Mouse (Mus musculus) liver, embryonic 14.5 days (tissue): ENCODE measurements around the gene Klhl12. TPM values are rescaled to one million over a fixed set of nuclear protein-coding genes. Genes with fewer than 3 reads are reported as not detected.
"Not testable (repeated sequence)": the region's sequence is repeated elsewhere in the genome, so short reads cannot be mapped to it uniquely, and the experiment has no call there.

ENCODE experiments used
- ATAC-seq: fragments of 200-750 bp; cut with Nextera tagmentation; 2 replicates; pipeline ENCODE4 v1.8.0; 2017; ENCODE audit warnings: moderate number of reproducible peaks, mild to moderate bottlenecking, moderate library complexity; ENCODE audit not compliant: insufficient read depth
- DNase-seq, 3 experiments: peaks; one replicate each; pipeline ENCODE4 v3.0.0-alpha.2; 2012 to 2013; ENCODE audit warnings: low read depth in 3 of 3, low spot score in 3 of 3
- H3K27ac ChIP-seq: fragments of 300-500 bp; sonication (generic); 2 replicates; pipeline ENCODE4 v1.5.1; 2014; ENCODE audit warnings: moderate library complexity, mild to moderate bottlenecking, control low read depth, inconsistent platforms
- H3K27me3 ChIP-seq: fragments of 300-500 bp; sonication (generic); 2 replicates; pipeline ENCODE4 v1.6.1; 2014; ENCODE audit warnings: mild to moderate bottlenecking, low read length, moderate library complexity; ENCODE audit not compliant: control insufficient read depth, insufficient read depth
- H3K36me3 ChIP-seq: fragments of 300-500 bp; sonication (generic); replicated peaks from 2 replicates; pipeline ENCODE4 v1.6.1; 2014; ENCODE audit warnings: low read depth; ENCODE audit not compliant: control insufficient read depth, insufficient read depth
- H3K4me1 ChIP-seq, 2 experiments: fragments of 200-500 bp in 1 of 2; fragments of 300-500 bp in 1 of 2; sonication (generic) in 1 of 2; replicated peaks; 2 replicates each; pipeline ENCODE4 v1.6.1; 2012 to 2014; ENCODE audit warnings: antibody characterized with exemption in 1 of 2, inconsistent platforms in 1 of 2, low read length in 1 of 2; ENCODE audit not compliant: control insufficient read depth in 2 of 2, insufficient read depth in 2 of 2
- H3K4me2 ChIP-seq: fragments of 300-500 bp; sonication (generic); 2 replicates; pipeline ENCODE4 v1.6.1; 2014; ENCODE audit warnings: low read depth, mild to moderate bottlenecking, control low read depth, moderate library complexity
- H3K4me3 ChIP-seq, 2 experiments: fragments of 200-500 bp in 1 of 2; fragments of 300-500 bp in 1 of 2; sonication (generic) in 1 of 2; 2 replicates each; pipeline ENCODE4 v1.5.1; 2012 to 2014; ENCODE audit warnings: low read depth in 2 of 2, low read length in 2 of 2, mild to moderate bottlenecking in 2 of 2, control low read depth in 1 of 2, inconsistent platforms in 1 of 2, moderate library complexity in 1 of 2; ENCODE audit not compliant: insufficient read depth in 1 of 2
- H3K9ac ChIP-seq: fragments of 300-500 bp; sonication (generic); replicated peaks from 2 replicates; pipeline ENCODE4 v1.6.1; 2014; ENCODE audit warnings: mild to moderate bottlenecking, control low read depth, moderate library complexity
- H3K9me3 ChIP-seq: fragments of 300-500 bp; sonication (generic); 2 replicates; pipeline ENCODE4 v1.6.1; 2016; ENCODE audit warnings: low read length, mixed read lengths; ENCODE audit not compliant: control insufficient read depth
- CTCF ChIP-seq: IDR thresholded peaks from 2 replicates; pipeline ENCODE4 v1.5.1; 2016; ENCODE audit warnings: antibody characterized with exemption, low read depth, control low read depth
- EP300 ChIP-seq: IDR thresholded peaks from 2 replicates; pipeline ENCODE4 v1.6.1; 2016; ENCODE audit warnings: antibody characterized with exemption, low read depth
- WGBS: fragments of 180-500 bp; shearing (Covaris S2); extraction: QIAGEN DNeasy Blood & Tissue Kit; methylation state at CpG from one replicate; pipeline ENCODE4 v1.1.7; 2014; ENCODE audit not compliant: insufficient replicate concordance; 5-methylcytosine and 5-hydroxymethylcytosine counted together
- polyA plus RNA-seq, 2 experiments: library from polyadenylated mRNA; depleted of rRNA in 1 of 2; stranded (reverse) in 1 of 2; unstranded in 1 of 2; fragments of >200 nt; fragmentation: Nextera tagmentation in 1 of 2; extraction: Ambion mirVana in 1 of 2; gene quantifications; 2 replicates each; pipeline versions ENCODE4 v1.2.1 to v1.2.3; 2012 to 2014

Klhl12 gene
- polyA plus RNA-seq, 2 experiments: 17.9 to 28.0 TPM

GRCm38 (mm10) chr1:134512584-134512983, 57.3 kb downstream of the Klhl12 start:
- no peak for DNase-seq
- ATAC-seq: no peak
- Histone ChIP-seq H3K9ac (no peak overlapping the region), H3K4me3 (no peak overlapping the region), H3K27me3 (peaks cover 28% of the 10 kb centered on the region), H3K4me1 (no peaks in the 10 kb centered on the region; a peak in 1 of 4 replicates), H3K27ac (no peak overlapping the region), H3K9me3 (no peaks in the 10 kb centered on the region), H3K36me3 (no peaks in the 10 kb centered on the region; the same call in 1 of the 2 replicates), H3K4me2 (peak overlapping the region; percentile 66; the same call in 1 of the 2 replicates)
- 59% methylated on average over 6 of the region's 6 CpGs for WGBS
- TF ChIP-seq EP300: no peak

DNA sequence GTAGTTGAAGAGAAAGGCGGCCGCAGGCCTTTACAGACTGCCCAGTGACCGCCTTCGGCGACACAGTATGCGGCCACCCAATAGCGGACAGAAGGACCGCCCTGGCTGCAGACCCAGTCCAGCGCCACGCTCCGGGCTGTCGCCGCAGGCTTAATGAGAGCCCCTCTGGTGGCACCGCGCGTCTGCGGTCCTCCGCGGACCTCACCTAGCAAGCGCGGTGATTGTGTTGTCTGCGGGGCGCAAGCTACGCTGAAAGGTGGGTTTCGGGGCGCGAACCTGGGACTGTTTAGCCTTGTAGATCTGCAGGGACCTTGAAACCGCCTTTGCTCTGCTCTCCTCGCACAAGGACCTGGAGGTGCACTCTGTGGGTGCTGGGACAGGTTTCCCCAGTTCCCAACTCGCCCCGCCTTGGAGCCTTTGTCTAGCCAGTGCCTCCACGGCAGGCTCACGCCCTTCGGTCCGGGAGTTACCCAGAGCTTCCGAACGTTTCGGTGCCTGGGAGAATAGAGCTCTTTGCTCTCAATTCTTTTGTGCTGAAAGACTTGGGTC, 58.1 kb downstream of the Klhl12 start:
- Histone ChIP-seq H3K4me1 (no peaks in the 10 kb centered on the region; a peak in 1 of 4 replicates), H3K9ac (no peak overlapping the region), H3K4me2 (peak overlapping the region; percentile 66), H3K9me3 (no peaks in the 10 kb centered on the region), H3K4me3 (peak overlapping the region; percentile 35 to 43), H3K27ac (no peak overlapping the region), H3K36me3 (no peaks in the 10 kb centered on the region), H3K27me3 (peaks cover 28% of the 10 kb centered on the region)
- ATAC-seq: peak; percentile 33; the same call in 1 of the 2 replicates
- WGBS: 2% methylated on average over 38 of the region's 38 CpGs
- no peak for DNase-seq
- TF ChIP-seq EP300: no peak
- no peak for TF ChIP-seq CTCF

DNA sequence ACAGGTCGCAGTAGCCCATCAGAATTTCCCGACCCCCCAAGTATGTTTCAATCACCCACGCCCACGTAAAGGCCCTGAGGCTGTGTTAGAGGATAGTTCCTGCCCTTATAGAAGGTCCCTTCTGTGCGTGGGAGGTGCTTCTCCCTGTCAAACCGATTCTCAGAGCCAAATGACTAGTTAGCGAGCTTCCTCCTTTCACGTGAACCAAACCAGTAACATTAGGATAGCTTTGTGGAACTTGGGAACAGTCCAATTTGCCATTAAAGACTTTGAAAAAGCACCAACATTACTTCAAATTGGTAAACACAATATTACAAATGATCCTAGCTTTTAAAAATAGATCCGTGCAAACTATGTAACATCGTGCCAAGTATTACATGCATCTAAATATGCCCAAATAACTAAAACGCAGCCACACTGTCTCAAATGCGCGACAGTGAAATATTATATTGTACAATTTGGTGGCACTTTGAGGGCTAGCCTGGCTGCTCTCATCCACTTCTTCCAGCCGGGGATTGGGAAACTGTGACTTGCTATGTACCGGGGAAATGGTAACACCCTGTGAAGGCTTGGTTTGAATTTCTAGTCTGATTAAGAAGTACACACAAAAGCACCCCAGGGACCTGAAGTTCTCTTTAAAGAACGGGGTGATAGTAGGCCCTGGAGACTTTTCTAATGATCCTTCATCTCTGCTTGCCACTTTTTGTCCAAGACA, 58.7 kb downstream of the Klhl12 start:
- peak overlapping the region; percentile 35 to 43; a peak in 3 of 4 replicates for H3K4me3 ChIP-seq
- H3K27me3 ChIP-seq: peaks cover 28% of the 10 kb centered on the region
- ATAC-seq (no peak), DNase-seq (no peak)
- no peak overlapping the region for H3K27ac ChIP-seq
- no peak overlapping the region for H3K9ac ChIP-seq
- no peaks in the 10 kb centered on the region for H3K36me3 ChIP-seq
- peak overlapping the region; percentile 66 for H3K4me2 ChIP-seq
- peaks cover 2 to 3% of the 10 kb centered on the region in 2 experiments; a peak in 2 of 4 replicates for H3K4me1 ChIP-seq
- TF ChIP-seq CTCF: no peak
- no peak for TF ChIP-seq EP300
- WGBS: 42% methylated on average over 16 of the region's 16 CpGs
- no peaks in the 10 kb centered on the region for H3K9me3 ChIP-seq

GRCm38 (mm10) chr1:134515891-134516290, 60.6 kb downstream of the Klhl12 start:
- Histone ChIP-seq H3K4me2 (no peak overlapping the region), H3K4me3 (no peak overlapping the region), H3K9me3 (no peaks in the 10 kb centered on the region), H3K9ac (no peak overlapping the region), H3K36me3 (no peaks in the 10 kb centered on the region), H3K4me1 (peaks cover 15 to 17% of the 10 kb centered on the region in 2 experiments), H3K27ac (no peak overlapping the region), H3K27me3 (peaks cover 28% of the 10 kb centered on the region)
- no peak for DNase-seq
- WGBS: 66% methylated on average over 2 of the region's 2 CpGs
- no peak for TF ChIP-seq EP300
- ATAC-seq: no peak

DNA sequence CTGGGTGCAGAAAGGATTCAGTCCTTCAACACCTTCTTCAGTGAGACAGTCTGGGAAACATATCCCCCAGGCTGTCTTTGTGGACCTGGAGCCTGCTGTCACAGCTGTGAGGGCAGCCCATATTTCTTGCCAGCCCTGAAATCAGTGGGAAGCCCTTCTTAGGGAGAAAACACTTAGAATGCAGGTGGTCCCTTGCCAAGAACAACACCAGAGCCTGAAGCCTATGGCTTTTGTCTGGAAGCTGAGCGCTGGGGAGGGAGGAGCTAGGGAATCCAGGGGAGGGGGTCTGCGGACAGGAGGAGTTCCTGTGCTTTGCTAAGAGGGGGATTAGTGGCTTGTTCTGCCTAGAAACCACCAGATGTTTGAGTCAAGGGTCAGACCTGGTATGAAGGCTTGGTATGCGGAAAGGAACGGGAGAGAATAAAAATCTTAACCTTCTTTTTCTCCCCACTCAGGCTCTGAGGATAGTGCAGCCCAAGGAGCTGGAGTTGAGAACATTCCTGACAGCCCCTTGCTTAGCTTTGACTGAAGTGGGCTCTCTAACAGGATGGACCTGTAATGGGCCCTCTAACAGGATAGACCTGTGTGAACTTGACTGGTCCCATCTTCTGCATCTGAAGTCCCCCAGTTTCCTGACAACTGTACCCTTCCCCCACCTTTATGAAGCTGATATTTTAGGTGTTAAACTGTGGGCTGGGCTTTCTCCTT, 61.3 kb downstream of the Klhl12 start:
- ATAC-seq: no peak
- H3K4me2 ChIP-seq: no peak overlapping the region
- H3K9ac ChIP-seq: no peak overlapping the region
- no peak overlapping the region for H3K27ac ChIP-seq
- DNase-seq: no peak
- 60% methylated on average over 4 of the region's 4 CpGs for WGBS
- no peak overlapping the region for H3K4me3 ChIP-seq
- H3K36me3 ChIP-seq: no peaks in the 10 kb centered on the region
- TF ChIP-seq CTCF (no peak), EP300 (no peak)
- peaks cover 19 to 22% of the 10 kb centered on the region in 2 experiments for H3K4me1 ChIP-seq
- no peaks in the 10 kb centered on the region for H3K9me3 ChIP-seq
- H3K27me3 ChIP-seq: peaks cover 28% of the 10 kb centered on the region

GRCm38 (mm10) chr1:134517841-134518240, 62.5 kb downstream of the Klhl12 start:
- not testable (repeated sequence) for H3K4me2 ChIP-seq, H3K4me3 ChIP-seq, DNase-seq, H3K36me3 ChIP-seq, ATAC-seq, H3K9ac ChIP-seq, H3K27ac ChIP-seq, H3K9me3 ChIP-seq
- WGBS: 80% methylated on average over 11 of the region's 14 CpGs
- Histone ChIP-seq H3K27me3 (peaks cover 17% of the 10 kb centered on the region), H3K4me1 (peaks cover 19 to 26% of the 10 kb centered on the region in 2 experiments)
